Mouse (Mus musculus) lung, postnatal 36 days (tissue): Measurements from ENCODE around the gene Nr1i2.
A peak's percentile ranks its signal among the peaks of the same experiment; 100 is the strongest.
"Not testable (repeated sequence)": the region's sequence is repeated elsewhere in the genome, so short reads cannot be mapped to it uniquely, and the experiment has no call there.

Experiments
- DNase-seq: peaks from one replicate; pipeline ENCODE4 v3.0.0; 2022; ENCODE audit warnings: mixed read lengths

The Nr1i2 gene

GRCm38 (mm10) chr16:38286541-38286940 lies 8.1 kb downstream of the Nr1i2 start:
- peak; percentile 6 for DNase-seq

GRCm38 (mm10) chr16:38285801-38286200 lies 8.8 kb downstream of the Nr1i2 start:
- no peak for DNase-seq

DNA sequence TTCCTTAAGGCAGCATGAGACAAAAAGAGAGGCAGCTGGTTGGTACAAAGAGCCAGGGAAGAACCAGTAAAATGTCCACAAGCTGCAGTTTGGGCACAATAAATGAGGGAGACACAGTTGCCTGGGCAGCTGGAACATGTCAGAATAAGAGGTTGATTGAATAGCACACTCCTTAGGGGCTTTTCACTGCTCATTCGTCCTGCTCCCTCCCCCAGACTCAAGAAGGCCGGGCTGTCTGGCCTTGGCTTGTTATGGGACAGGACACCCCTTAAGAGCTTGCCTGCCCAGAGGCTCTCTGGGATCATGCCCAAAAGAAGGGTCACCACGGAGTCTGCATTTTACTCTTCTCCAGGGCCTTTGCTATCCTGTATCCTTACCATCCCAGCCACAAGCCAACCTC lies 11.3 kb downstream of the Nr1i2 start:
- no peak for DNase-seq

DNA sequence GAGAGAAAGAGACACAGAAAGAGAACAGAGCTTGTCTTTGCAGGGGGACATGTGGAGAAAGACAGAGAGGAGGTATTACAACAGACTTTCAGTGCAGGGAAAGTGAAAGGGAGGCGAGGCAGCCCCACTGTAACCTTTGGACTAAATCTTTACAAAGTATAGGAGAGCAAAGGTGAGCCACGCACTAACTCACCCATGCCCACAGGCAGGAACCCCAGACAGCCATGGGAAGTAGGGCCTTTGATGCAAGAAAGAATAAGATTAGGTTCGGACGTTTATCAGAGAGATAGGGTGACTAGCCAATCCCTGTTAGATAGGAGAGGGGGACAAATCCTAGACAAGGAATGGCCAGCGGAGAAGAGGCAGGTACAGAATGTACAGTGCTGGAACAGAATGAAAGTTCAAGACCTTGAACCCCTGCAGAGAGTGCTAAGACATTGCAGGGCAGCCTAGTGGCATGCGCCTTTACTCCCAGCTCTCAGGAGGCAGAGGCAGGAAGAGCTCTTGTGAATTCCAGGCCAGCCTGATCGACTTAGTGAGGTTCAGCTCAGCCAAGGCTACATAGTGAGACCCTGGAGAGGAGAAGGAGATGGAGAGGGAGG lies 12.0 kb downstream of the Nr1i2 start:
- DNase-seq: no peak

DNA sequence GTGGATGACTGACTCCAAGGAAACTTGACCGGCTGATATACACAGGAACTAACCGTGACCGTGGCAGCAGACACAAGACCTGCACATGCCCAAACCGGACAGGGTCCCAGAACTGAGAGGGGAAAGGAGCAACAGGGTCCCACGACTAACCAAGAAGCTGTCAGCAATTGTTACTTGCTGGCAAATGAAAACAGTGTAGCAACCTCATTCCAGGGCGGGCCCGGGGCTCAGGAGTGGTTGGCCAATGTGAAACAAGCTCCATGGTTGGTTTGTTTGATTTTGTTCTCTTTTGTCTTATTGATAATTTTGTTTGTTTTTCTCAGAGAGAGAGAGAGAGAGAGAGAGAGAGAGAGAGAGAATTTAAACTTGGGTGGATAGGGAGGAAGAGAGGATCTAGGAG lies 13.7 kb downstream of the Nr1i2 start:
- no peak for DNase-seq

- no peak for DNase-seq
Measured at GRCm38 (mm10) chr16:38279794-38280193, 14.8 kb downstream of the Nr1i2 start.

GRCm38 (mm10) chr16:38274737-38275136 lies 19.9 kb downstream of the Nr1i2 start:
- no peak for DNase-seq

GRCm38 (mm10) chr16:38272483-38272882 lies 22.1 kb downstream of the Nr1i2 start:
- no peak for DNase-seq

- DNase-seq: no peak
Measured at GRCm38 (mm10) chr16:38271601-38272000, 23.0 kb downstream of the Nr1i2 start.

- DNase-seq: no peak
Measured at GRCm38 (mm10) chr16:38255927-38256326, 38.7 kb downstream of the Nr1i2 start.

DNA sequence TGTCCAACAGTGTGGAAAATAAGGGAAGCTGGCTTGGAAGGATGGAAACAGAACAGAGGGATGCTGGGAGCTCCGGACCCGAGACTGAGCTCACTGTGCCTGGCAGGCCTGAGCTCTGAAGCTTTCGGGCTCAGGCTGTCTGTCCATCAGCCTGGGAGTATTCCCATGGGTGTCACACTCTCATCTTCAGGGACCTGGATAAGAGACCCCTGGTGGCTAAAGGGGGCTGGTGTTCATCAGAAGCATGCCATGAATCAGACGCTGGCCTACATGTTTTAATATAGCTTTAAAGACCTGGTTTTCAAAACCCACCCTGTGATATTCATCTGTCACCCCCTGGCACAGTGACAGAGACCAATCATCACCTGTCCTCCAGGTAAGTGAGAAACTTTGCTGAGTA lies 39.5 kb downstream of the Nr1i2 start:
- DNase-seq: no peak

GRCm38 (mm10) chr16:38254001-38254400 lies 40.6 kb downstream of the Nr1i2 start:
- DNase-seq: peak; percentile 53

- no peak for DNase-seq
Measured at GRCm38 (mm10) chr16:38250467-38250866, 44.2 kb downstream of the Nr1i2 start.

DNA sequence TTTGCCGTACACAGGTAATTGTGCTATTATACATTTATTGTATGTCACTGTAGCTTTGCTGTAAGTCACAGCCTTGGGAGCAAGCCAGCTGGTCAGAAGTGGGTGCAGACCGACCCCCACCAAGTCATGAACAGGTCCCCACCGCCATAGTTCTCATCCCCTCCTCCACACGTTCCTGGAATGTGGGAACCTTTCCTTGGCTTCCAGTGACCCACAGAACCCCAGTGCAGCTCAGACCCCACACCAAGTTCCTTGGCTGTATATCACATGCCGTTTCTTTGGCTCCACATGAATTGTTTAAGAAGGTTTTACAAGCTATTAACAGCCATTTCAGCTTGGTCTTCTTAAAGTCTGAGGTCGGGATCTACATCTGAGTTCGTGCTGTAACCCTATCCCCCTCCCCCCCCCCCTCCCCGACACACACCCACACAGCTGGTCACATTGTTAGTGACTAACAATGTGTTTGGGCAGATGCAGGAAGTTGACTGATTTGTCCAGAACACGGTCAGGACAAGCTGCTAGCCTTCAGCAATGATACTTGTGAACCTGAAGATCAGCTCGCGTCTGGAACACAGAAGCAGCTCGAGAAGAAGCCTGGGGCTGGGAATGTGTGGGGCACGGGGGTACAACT lies 46.2 kb downstream of the Nr1i2 start:
- DNase-seq: no peak

GRCm38 (mm10) chr16:38245849-38246585 lies 48.6 kb downstream of the Nr1i2 start:
- DNase-seq: no peak

- DNase-seq: no peak
Measured at GRCm38 (mm10) chr16:38245379-38245778, 49.2 kb downstream of the Nr1i2 start.

GRCm38 (mm10) chr16:38244111-38244510 lies 50.5 kb downstream of the Nr1i2 start:
- no peak for DNase-seq

GRCm38 (mm10) chr16:38240167-38240566 lies 54.5 kb downstream of the Nr1i2 start:
- no peak for DNase-seq

DNA sequence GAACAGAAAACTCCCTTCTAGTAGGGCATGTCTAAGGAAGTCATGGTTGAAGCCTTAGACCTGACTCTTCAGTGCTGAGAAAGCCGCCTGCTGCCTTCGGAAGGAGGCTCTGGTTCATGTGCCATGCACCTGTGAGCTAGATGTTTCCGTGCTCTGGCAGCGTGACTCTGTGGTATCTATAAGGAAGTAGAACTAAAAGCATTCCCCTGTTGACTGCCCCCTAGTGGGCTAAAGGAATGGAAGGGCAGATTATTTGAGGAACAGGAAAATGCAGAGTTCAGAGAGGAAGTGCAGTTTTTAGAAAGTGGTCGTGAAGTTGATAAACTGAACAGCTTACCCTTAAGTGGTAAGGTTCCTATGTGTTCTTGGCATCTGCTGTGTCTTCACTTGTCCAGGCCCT lies 54.9 kb downstream of the Nr1i2 start:
- DNase-seq: peak; percentile 82

GRCm38 (mm10) chr16:38236936-38237585 lies 57.6 kb downstream of the Nr1i2 start:
- DNase-seq: no peak

GRCm38 (mm10) chr16:38222491-38222890 lies 72.1 kb downstream of the Nr1i2 start:
- DNase-seq: not testable (repeated sequence)

GRCm38 (mm10) chr16:38205272-38205671 lies 89.4 kb downstream of the Nr1i2 start:
- no peak for DNase-seq
